17 mouse cellular contexts compared by ENCODE assay signal in genomic region chr19:46897135-46897534, GRCm38 (mm10).
A peak's percentile ranks its signal among the peaks of the same experiment; 100 is the strongest.
DNase-seq lines count a peak whose midpoint lies in the region; ATAC-seq and TF ChIP-seq lines count a peak whose summit lies in the region.
"Had no signal": no experiment of that assay in that cellular context is flagged by ENCODE, and none has a peak within 500 bp of the region (broad histone marks: within the 10 kb centered on the region; RNA-seq: fewer than 3 reads in every experiment).

No protein-coding gene starts in this region.

- H3K4me3 ChIP-seq in layer of hippocampus, adult 2 months = no peak overlapping the region
- H3K4me3 ChIP-seq in bone marrow macrophage, adult 2 months (ENCODE audit: insufficient read depth, low read length) = no peak overlapping the region
- H3K4me3 ChIP-seq: heart, embryonic 15.5 days; hindbrain, embryonic 15.5 days; kidney, embryonic 15.5 days; lung, embryonic 15.5 days had no signal

- H3K27ac ChIP-seq in layer of hippocampus, adult 2 months = no peak overlapping the region
- no peak overlapping the region for H3K27ac ChIP-seq in bone marrow macrophage, adult 2 months (ENCODE audit: insufficient read depth, low read depth, low read length)
- H3K27ac ChIP-seq: heart, embryonic 15.5 days; hindbrain, embryonic 15.5 days; kidney, embryonic 15.5 days; lung, embryonic 15.5 days had no signal

- DNase-seq in CD4-positive, CD25-positive, alpha-beta regulatory T cell, adult 2 months (ENCODE audit: low read depth, low spot score) = peak; percentile 16
- DNase-seq in layer of hippocampus, adult 2 months (ENCODE audit: low spot score in 2 of 2) = no peak
- no peak for DNase-seq in layer of hippocampus, postnatal 25 days (ENCODE audit: extremely low spot score in 1 of 2, low spot score in 1 of 2)
- DNase-seq in A20 (ENCODE audit: low read depth, low spot score) = peak; percentile 15
- DNase-seq in layer of hippocampus, adult 11-12 months (ENCODE audit: low spot score) = no peak
- no peak for DNase-seq in retina, postnatal 1 day
- DNase-seq: cerebellum, adult 8-10 months; gastrocnemius, postnatal 36 days; left cerebral cortex, postnatal 4 days; thymus, adult 2 months had no signal

- no peak for TF ChIP-seq POLR2A in bone marrow macrophage, adult 2 months (IDR thresholded peaks at IDR 0.05; ENCODE audit: borderline replicate concordance, low read depth, low read length)

- H3K4me1 ChIP-seq in bone marrow macrophage, adult 2 months (ENCODE audit: control insufficient read depth, insufficient read depth, low read length) = peaks cover 21% of the 10 kb centered on the region
- H3K4me1 ChIP-seq: hindbrain, embryonic 15.5 days; kidney, embryonic 15.5 days; lung, embryonic 15.5 days had no signal

- TF ChIP-seq CTCF in layer of hippocampus, adult 2 months (conservative IDR thresholded peaks at IDR 0.05) = peak; percentile 68
- peak; percentile 26; the same call in 1 of the 2 replicates for TF ChIP-seq CTCF in bone marrow macrophage, adult 2 months (IDR thresholded peaks at IDR 0.05; ENCODE audit: low read depth, low read length)

- ATAC-seq in CD4-positive, CD25-positive, alpha-beta regulatory T cell, adult 4 months = no peak
- ATAC-seq: forebrain, embryonic 16.5 days had no signal

Comparison
In these comparisons a context has a peak if more than half of its experiments do, and no peak if none do; other contexts are left out.
1. DNase-seq: peak in CD4-positive, CD25-positive, alpha-beta regulatory T cell, adult 2 months (single experiment) and A20 (single experiment); none in layer of hippocampus, adult 2 months (0 of 2), layer of hippocampus, postnatal 25 days (0 of 2), layer of hippocampus, adult 11-12 months (single experiment) and retina, postnatal 1 day (single experiment).